Mouse (Mus musculus): ENCODE measurements around the gene Card11. TPM values are rescaled to one million over a fixed set of nuclear protein-coding genes. Genes with fewer than 3 reads are reported as not detected.

Card11 gene
- polyA plus RNA-seq, 1 experiment from 2014 or later, result 0.10 TPM

DNA sequence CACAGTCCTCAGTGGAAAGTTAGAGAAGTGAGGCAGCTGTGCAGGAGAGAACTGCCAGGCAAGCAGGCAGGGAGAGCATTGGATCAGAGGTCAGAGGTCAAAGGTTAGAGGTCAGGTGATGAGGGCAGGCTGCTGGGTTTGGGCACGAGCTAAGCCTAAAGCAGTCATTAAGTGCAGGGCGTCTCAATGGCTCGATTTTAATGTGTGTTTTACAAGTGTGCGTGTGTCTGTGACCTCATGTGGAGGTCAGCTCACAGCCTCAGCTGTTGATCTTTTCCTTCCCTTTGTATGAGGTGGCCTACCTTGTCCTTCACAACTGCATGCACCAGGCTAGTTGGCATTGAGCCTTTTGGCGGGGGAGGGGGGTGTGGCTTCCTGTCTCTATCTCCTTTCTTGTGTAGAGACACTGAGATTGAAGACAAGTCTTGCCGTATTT is 19.0 kb downstream of the Card11 start:
- no peaks in the 10 kb centered on the region for H3K4me1 ChIP-seq
- H3K4me3 ChIP-seq, result no peak overlapping the region
- no peak overlapping the region for H3K27ac ChIP-seq
- H3K9me3 ChIP-seq (replicated peaks), result peaks cover 8% of the 10 kb centered on the region; the same call in 1 of the 2 replicates
- no peak for ATAC-seq
- H3K27me3 ChIP-seq (replicated peaks), result no peaks in the 10 kb centered on the region
- no peaks in the 10 kb centered on the region for H3K36me3 ChIP-seq
- 40% methylated on average over 6 of the region's 6 CpGs for WGBS (ENCODE audit: insufficient replicate concordance)
- no peak overlapping the region for H3K4me2 ChIP-seq
- H3K9ac ChIP-seq, result no peak overlapping the region

DNA sequence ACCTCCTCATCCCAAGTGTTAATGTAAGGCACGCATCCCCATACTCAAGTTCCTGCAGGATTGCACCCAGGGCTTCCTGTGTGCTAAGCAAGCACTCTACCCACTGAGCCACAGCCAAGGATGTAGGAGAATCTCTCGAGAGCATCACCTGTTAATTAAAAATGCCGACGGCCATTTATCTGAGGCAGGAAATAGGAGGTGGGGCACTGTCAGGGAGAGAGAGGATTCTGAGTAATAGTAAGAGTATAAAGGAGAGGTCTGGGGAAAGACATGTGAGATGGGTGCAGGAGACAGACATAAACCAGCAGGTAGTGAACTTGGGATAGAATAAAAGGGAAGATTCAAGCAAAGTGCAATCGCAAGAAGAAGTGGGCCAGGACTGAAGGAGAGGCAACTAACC is 19.6 kb downstream of the Card11 start:
- no peaks in the 10 kb centered on the region for H3K27me3 ChIP-seq (replicated peaks)
- H3K27ac ChIP-seq, result no peak overlapping the region
- 68% methylated on average over 5 of the region's 5 CpGs for WGBS (ENCODE audit: insufficient replicate concordance)
- no peaks in the 10 kb centered on the region for H3K4me1 ChIP-seq
- H3K36me3 ChIP-seq, result no peaks in the 10 kb centered on the region
- H3K4me2 ChIP-seq, result no peak overlapping the region
- H3K9ac ChIP-seq, result no peak overlapping the region
- peaks cover 8% of the 10 kb centered on the region; the same call in 1 of the 2 replicates for H3K9me3 ChIP-seq (replicated peaks)
- H3K4me3 ChIP-seq, result no peak overlapping the region
- ATAC-seq, result no peak

DNA sequence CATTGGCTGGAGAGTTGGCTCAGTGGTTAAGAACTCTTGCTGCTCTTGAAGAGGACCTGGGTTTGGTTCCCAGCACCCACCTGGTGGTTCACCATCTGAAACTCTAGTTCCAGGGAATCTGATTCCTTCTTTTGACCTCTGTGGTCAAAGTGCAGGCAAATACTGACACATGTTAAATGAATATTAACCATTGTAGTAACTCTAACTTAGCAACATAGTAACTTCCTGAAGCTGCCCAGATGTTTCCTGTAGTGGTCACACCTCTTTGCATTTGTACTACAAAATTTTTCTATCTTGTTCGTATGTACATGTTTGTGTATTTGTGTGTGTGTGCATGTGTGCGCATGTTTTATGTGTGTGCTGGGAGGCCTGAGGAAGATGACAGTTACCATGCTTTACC is 20.3 kb downstream of the Card11 start:
- peaks cover 8% of the 10 kb centered on the region; the same call in 1 of the 2 replicates for H3K9me3 ChIP-seq (replicated peaks)
- H3K36me3 ChIP-seq, result no peaks in the 10 kb centered on the region
- no peak overlapping the region for H3K27ac ChIP-seq
- ATAC-seq, result no peak
- no peak overlapping the region for H3K9ac ChIP-seq
- no peak overlapping the region for H3K4me3 ChIP-seq
- no peaks in the 10 kb centered on the region for H3K4me1 ChIP-seq
- H3K27me3 ChIP-seq (replicated peaks), result no peaks in the 10 kb centered on the region
- WGBS (ENCODE audit: insufficient replicate concordance), result 72% methylated on average over 2 of the region's 2 CpGs
- H3K4me2 ChIP-seq, result no peak overlapping the region

DNA sequence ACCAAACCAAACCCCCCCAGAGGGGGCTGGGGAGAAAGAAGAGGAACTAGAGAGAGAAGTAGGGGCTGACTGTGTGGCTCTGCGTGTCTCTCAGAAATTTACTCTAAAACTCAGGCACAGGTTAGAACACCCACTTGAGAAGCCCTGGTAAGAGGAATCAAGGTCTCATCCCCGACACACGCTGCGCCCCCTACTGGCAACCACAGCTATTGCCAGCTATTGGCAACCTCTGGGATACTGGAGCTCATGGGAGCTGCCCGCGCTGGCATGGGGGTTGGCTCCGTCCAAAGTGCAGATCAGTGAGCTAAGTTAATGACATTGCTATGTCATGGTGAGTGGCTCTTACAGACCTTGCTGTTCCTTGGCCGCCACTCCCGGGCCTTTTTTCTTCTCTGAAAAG is 37.4 kb downstream of the Card11 start:
- H3K4me1 ChIP-seq, result no peaks in the 10 kb centered on the region

DNA sequence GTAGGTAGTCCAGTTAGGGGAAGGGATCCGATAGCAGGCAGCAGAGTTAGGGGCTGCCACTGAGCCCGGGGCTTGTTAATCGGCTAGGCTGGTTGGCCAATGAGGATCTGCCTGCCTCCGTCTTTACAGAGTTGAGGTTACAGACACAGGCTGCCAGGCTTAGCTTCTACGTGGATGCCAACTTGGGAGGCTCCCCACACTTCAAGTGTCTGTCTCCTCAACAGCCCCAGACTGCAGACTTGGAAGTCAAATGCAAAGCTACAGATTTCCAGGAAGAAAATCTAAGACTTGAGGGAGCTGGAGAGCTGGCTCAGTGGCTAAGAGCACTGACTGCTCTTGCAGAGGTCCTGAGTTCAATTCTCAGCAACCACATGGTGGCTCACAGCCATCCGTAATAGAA is 39.6 kb downstream of the Card11 start:
- Histone ChIP-seq H3K36me3 (no peaks in the 10 kb centered on the region), H3K4me1 (no peaks in the 10 kb centered on the region), H3K4me3 (no peak overlapping the region), H3K4me2 (no peak overlapping the region), H3K27me3 (replicated peaks) (no peaks in the 10 kb centered on the region), H3K9ac (no peak overlapping the region), H3K9me3 (replicated peaks) (no peaks in the 10 kb centered on the region), H3K27ac (no peak overlapping the region)
- WGBS (ENCODE audit: insufficient replicate concordance), result 61% methylated on average over 6 of the region's 6 CpGs
- ATAC-seq, result no peak

More for the DNA sequence above, 37.4 kb downstream of the Card11 start:
- Histone ChIP-seq H3K27ac (no peak overlapping the region), H3K9me3 (replicated peaks) (0 out of 2 replicates have a peak, but pooled peaks cover 2% of the 10 kb centered on the region), H3K27me3 (replicated peaks) (no peaks in the 10 kb centered on the region), H3K9ac (no peak overlapping the region), H3K4me2 (no peak overlapping the region), H3K4me3 (no peak overlapping the region), H3K36me3 (no peaks in the 10 kb centered on the region)
- ATAC-seq, result no peak
- WGBS (ENCODE audit: insufficient replicate concordance), result 33% methylated on average over 9 of the region's 9 CpGs

DNA sequence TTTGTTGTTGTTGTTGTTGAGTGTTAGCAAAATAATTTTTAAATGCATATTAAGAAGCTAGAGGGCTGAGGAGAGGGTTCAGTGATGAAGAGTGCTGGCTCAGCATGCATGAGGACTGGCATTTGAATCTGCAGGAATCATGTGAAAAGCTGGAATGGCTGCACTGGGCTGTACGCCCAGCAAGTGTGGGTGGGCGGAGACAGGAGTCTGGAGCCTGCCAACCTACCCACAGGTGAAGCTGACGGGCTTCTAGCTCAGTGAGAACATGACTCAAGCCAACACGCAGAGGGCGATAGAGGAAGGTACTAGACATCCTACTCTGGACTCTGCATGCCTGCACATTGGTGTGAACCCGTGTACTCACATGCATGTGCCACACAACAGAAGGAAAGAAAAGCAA is 41.2 kb downstream of the Card11 start:
- no peak overlapping the region for H3K9ac ChIP-seq
- no peaks in the 10 kb centered on the region for H3K4me1 ChIP-seq
- H3K9me3 ChIP-seq (replicated peaks), result no peaks in the 10 kb centered on the region
- H3K27me3 ChIP-seq (replicated peaks), result no peaks in the 10 kb centered on the region
- no peak overlapping the region for H3K4me2 ChIP-seq
- no peaks in the 10 kb centered on the region for H3K36me3 ChIP-seq
- H3K27ac ChIP-seq, result no peak overlapping the region
- 66% methylated on average over 6 of the region's 6 CpGs for WGBS (ENCODE audit: insufficient replicate concordance)
- ATAC-seq, result no peak
- H3K4me3 ChIP-seq, result no peak overlapping the region

DNA sequence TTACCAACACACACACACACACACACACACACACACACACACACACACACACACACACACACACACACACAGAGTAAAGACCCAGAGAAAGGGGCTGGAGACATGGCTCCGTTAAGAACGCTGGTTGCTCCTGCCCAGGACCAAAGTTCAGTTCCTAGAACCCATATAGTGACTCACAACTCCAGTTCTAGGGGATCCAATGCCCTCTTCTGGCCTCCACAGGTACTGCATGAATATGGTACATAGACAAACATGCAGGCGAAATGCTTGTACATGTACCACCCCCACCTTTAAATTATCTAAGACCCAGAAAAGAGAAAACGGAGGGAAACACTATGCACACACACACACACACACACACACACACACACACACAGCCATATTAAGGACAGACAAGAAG is 43.3 kb downstream of the Card11 start:
- ATAC-seq, result no peak
- no peak overlapping the region for H3K9ac ChIP-seq
- H3K36me3 ChIP-seq, result no peaks in the 10 kb centered on the region
- no peaks in the 10 kb centered on the region for H3K9me3 ChIP-seq (replicated peaks)
- WGBS (ENCODE audit: insufficient replicate concordance), result 66% methylated on average over 4 of the region's 4 CpGs
- H3K4me2 ChIP-seq, result no peak overlapping the region
- H3K27ac ChIP-seq, result no peak overlapping the region
- H3K4me1 ChIP-seq, result no peaks in the 10 kb centered on the region
- H3K4me3 ChIP-seq, result no peak overlapping the region
- H3K27me3 ChIP-seq (replicated peaks), result no peaks in the 10 kb centered on the region

DNA sequence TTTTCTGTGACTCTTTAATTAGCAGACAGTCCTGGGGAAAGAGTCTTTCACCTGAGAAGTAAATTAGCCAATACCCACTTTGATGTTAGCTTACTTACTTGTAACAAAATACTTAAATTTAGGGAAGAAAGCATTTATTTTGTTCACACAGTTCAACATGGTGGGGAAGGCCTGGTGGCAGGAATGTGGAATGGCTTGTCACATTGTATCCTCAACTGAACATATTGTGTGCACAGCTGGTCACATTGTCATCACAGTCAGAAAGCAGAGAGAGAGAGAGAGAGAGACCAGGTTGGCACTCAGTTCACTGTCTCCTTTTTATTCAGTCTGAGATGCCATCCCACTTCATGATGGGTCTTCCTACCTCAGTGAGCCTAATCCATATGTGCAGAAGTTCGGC is 44.7 kb downstream of the Card11 start:
- H3K27ac ChIP-seq, result no peak overlapping the region
- no peak overlapping the region for H3K4me2 ChIP-seq
- no peaks in the 10 kb centered on the region for H3K27me3 ChIP-seq (replicated peaks)
- no peaks in the 10 kb centered on the region for H3K36me3 ChIP-seq
- H3K4me3 ChIP-seq, result no peak overlapping the region
- H3K9ac ChIP-seq, result no peak overlapping the region
- H3K4me1 ChIP-seq, result no peaks in the 10 kb centered on the region
- ATAC-seq, result no peak
- H3K9me3 ChIP-seq (replicated peaks), result no peaks in the 10 kb centered on the region
- 52% methylated on average over 1 of the region's 1 CpGs for WGBS (ENCODE audit: insufficient replicate concordance)

DNA sequence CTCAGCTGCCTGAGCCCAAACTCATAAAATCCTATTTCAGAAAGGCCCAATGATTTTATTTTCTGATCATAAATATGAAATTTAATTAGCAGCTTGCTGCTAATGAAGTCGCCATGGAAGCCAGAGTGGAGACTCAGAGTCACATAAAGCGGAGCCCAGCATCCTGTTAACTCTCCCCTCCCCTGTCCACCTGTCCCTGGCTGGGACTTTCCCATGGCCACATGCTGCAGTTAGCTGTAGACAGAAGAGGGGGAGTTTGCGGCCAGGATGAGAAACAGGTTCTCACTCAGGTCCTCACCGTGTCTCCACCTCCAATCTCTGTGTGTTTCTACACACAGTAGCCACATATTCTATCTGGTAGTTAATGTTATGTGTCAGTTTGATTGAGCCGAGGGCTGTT is 48.6 kb downstream of the Card11 start:
- Histone ChIP-seq H3K4me3 (no peak overlapping the region), H3K9me3 (replicated peaks) (no peaks in the 10 kb centered on the region), H3K4me1 (no peaks in the 10 kb centered on the region), H3K27ac (no peak overlapping the region), H3K4me2 (no peak overlapping the region), H3K36me3 (no peaks in the 10 kb centered on the region), H3K9ac (no peak overlapping the region), H3K27me3 (replicated peaks) (no peaks in the 10 kb centered on the region)
- 70% methylated on average over 5 of the region's 5 CpGs for WGBS (ENCODE audit: insufficient replicate concordance)
- no peak for ATAC-seq

DNA sequence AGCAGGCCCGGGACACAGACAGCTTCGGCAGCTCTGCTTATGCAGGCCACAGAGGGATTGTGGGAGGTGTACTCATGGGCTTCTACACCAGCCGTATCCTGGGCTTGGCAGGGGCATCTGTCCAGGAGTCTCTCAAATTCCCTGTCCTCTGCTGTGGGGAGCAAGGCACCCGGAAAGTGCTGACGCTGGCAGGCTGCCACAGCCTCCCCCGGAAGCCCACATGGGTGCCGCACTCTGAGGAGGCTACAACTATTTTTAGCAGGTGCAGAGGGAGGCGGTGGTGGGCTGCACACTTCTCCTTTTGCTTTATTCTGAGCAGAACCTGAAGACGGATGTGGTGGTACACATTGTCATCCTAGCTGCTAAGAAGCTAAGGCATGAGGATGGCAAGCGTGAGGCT is 52.4 kb downstream of the Card11 start:
- Histone ChIP-seq H3K4me1 (no peaks in the 10 kb centered on the region), H3K36me3 (no peaks in the 10 kb centered on the region), H3K4me3 (no peak overlapping the region), H3K9me3 (replicated peaks) (no peaks in the 10 kb centered on the region), H3K27ac (no peak overlapping the region), H3K4me2 (no peak overlapping the region), H3K9ac (no peak overlapping the region), H3K27me3 (replicated peaks) (no peaks in the 10 kb centered on the region)
- WGBS (ENCODE audit: insufficient replicate concordance), result 29% methylated on average over 10 of the region's 10 CpGs
- no peak for ATAC-seq

DNA sequence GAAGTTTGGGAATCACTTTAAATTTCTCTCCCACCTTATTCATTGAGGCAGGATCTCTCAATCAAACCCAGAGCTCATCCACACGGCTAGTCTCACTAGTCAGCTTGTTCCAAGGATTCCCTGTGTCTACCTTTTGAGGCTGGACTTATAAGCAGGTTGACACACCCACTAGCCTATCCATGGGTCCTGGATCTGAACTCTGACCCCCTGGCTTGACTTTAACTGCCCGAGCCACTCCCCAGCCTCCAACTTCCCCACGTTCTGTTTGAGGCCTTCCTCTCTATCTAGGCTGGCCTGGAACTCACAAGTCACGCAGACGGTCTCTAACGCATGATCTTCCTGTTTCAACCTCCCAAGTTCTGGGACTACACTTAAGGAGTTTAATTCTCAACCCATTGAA is 54.3 kb downstream of the Card11 start:
- no peaks in the 10 kb centered on the region for H3K9me3 ChIP-seq (replicated peaks)
- H3K27me3 ChIP-seq (replicated peaks), result no peaks in the 10 kb centered on the region
- no peak overlapping the region for H3K27ac ChIP-seq
- H3K4me2 ChIP-seq, result no peak overlapping the region
- 52% methylated on average over 6 of the region's 6 CpGs for WGBS (ENCODE audit: insufficient replicate concordance)
- H3K36me3 ChIP-seq, result no peaks in the 10 kb centered on the region
- no peak overlapping the region for H3K9ac ChIP-seq
- H3K4me3 ChIP-seq, result no peak overlapping the region
- ATAC-seq, result no peak
- no peaks in the 10 kb centered on the region for H3K4me1 ChIP-seq

DNA sequence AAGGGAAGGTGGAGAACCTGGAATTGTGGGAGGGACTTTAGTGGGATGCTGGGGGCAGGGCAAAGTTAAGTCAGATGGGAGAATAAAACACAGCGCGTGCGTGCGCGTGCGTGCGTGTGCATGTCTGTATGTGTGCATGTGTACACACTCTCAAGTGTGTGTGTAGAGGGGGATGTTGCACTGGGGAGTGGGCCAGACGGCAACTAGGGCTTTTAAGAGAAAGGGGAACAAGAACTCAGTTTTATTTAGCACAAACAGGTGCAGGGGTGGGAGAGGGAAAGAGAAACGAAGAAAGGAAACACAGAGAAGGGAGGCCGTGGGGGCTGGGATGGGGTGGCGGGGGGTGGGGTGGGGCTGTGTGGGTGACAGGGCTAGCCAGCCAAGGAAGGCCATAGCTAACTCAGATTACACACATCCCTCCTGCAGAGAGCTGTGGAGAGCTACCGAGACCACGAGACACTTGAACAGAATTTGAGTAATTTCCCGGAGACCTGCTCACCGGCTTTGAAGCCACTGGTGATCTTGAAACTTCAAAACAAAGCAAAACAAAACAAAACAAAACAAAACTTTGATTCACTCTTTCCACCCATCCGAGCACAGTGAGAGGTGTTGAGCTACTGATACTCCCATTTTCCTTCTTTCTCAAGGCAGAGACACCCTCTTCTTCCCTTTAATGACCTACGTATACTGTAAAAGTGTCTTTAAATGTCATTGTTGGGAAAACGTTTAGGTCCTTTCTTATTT is 55.8 kb downstream of the Card11 start:
- no peaks in the 10 kb centered on the region for H3K36me3 ChIP-seq
- no peak overlapping the region for H3K27ac ChIP-seq
- H3K4me3 ChIP-seq, result no peak overlapping the region
- WGBS (ENCODE audit: insufficient replicate concordance), result 60% methylated on average over 18 of the region's 18 CpGs
- no peaks in the 10 kb centered on the region for H3K4me1 ChIP-seq
- H3K9ac ChIP-seq, result no peak overlapping the region
- no peaks in the 10 kb centered on the region for H3K27me3 ChIP-seq (replicated peaks)
- H3K4me2 ChIP-seq, result no peak overlapping the region
- no peaks in the 10 kb centered on the region for H3K9me3 ChIP-seq (replicated peaks)
- ATAC-seq, result no peak
